Mouse (Mus musculus) kidney, adult 2 months (tissue): ENCODE measurements around the gene Gli2.

Source experiments
- CTCF ChIP-seq: fragments of 200-500 bp; conservative IDR thresholded peaks from 2 replicates; pipeline ENCODE4 v1.5.1; 2011; ENCODE audit warnings: low read depth, mild to moderate bottlenecking, control low read depth, low read length, moderate library complexity, mixed read lengths; ENCODE audit not compliant: insufficient read depth, insufficient read length
- POLR2A ChIP-seq: fragments of 200-500 bp; IDR thresholded peaks from one replicate; pipeline ENCODE4 v1.6.1; 2011; ENCODE audit warnings: low read depth, low read length, control low read depth

GRCm38 (mm10) chr1:118905319-118905718 lies 148.1 kb downstream of the Gli2 start:
- no peak for TF ChIP-seq CTCF
- TF ChIP-seq POLR2A: no peak
